Mouse (Mus musculus) lung, adult 2 months (tissue): ENCODE results near the gene Olfr851. TPM values are rescaled to one million over a fixed set of nuclear protein-coding genes. Genes with fewer than 3 reads are reported as not detected.

Source experiments
- DNase-seq: peaks from one replicate; pipeline ENCODE4 v3.0.0; 2022
- H3K4me1 ChIP-seq: fragments of 200-500 bp; 2 replicates; pipeline ENCODE4 v1.6.1; 2011; ENCODE audit warnings: low read length; ENCODE audit not compliant: control insufficient read depth, insufficient read depth
- H3K4me3 ChIP-seq: fragments of 200-500 bp; replicated peaks from 2 replicates; pipeline ENCODE3; 2011; ENCODE audit warnings: low read depth, mild to moderate bottlenecking, control low read depth, low read length; ENCODE audit errors: extremely low read depth
- CTCF ChIP-seq: fragments of 200-500 bp; IDR thresholded peaks from 2 replicates; pipeline ENCODE4 v1.5.1; 2011; ENCODE audit warnings: mild to moderate bottlenecking, low read length, control low read depth; ENCODE audit not compliant: insufficient read depth
- POLR2A ChIP-seq: fragments of 200-500 bp; IDR thresholded peaks from 2 replicates; pipeline ENCODE4 v1.6.1; 2011; ENCODE audit warnings: low read depth, mild to moderate bottlenecking, control low read depth, low read length, borderline replicate concordance; ENCODE audit errors: extremely low read depth
- WGBS: fragments of 180-500 bp; shearing (Covaris S2); methylation state at CpG from one replicate; pipeline ENCODE4 v1.1.7; 2018; 5-methylcytosine and 5-hydroxymethylcytosine counted together
- polyA plus RNA-seq: library from polyadenylated mRNA; depleted of rRNA; stranded (reverse); fragments of >200 nt; gene quantifications from 2 replicates; pipeline ENCODE4 v1.2.3, GENCODE M21; 2012; rRNA removed

The Olfr851 gene
- polyA plus RNA-seq, result not detected in 2 replicates

GRCm38 (mm10) chr9:19492995-19493394 lies at the start of gene Olfr851:
Gene Olfr851, plus strand, starts transcription at chr9:19493295.
- H3K4me1 ChIP-seq, result no peaks in the 10 kb centered on the region
- TF ChIP-seq POLR2A (no peak), CTCF (no peak)
- H3K4me3 ChIP-seq, result no peak within 1 kb of the TSS
- DNase-seq, result no peak

GRCm38 (mm10) chr9:19478148-19478547 lies 14.9 kb upstream of the Olfr851 start, which contains the start of gene Olfr850:
Gene Olfr850, minus strand, starts transcription at chr9:19478248.
- Histone ChIP-seq H3K4me3 (no peak within 1 kb of the TSS), H3K4me1 (no peaks in the 10 kb centered on the region)
- TF ChIP-seq CTCF (no peak), POLR2A (no peak)
- DNase-seq, result no peak

- no peak for DNase-seq
- 52% methylated on average over 1 of the region's 1 CpGs for whole genome bisulfite sequencing
- no peak for TF ChIP-seq CTCF
- no peak for TF ChIP-seq POLR2A
- H3K4me1 ChIP-seq, result no peaks in the 10 kb centered on the region
- no peak within 1 kb of the TSS for H3K4me3 ChIP-seq
Observed at GRCm38 (mm10) chr9:19540976-19541375, 47.9 kb downstream of the Olfr851 start, which contains the start of gene Olfr853. Gene Olfr853, minus strand, starts transcription at chr9:19541076.

Other genes starting within 250 kb of the Olfr851 start
- gene Olfr843, start 241.3 kb upstream of the Olfr851 start, polyA plus RNA-seq, result not detected in 2 replicates
- not detected in 2 replicates for gene Olfr844, start 176.9 kb upstream of the Olfr851 start, polyA plus RNA-seq
- not detected in 2 replicates for gene Olfr845, start 156.8 kb upstream of the Olfr851 start, polyA plus RNA-seq
- not detected in 2 replicates for gene Olfr846, start 129.3 kb upstream of the Olfr851 start, polyA plus RNA-seq
- not detected in 2 replicates for gene Olfr847, start 114.6 kb upstream of the Olfr851 start, polyA plus RNA-seq
- gene Olfr849, start 53.0 kb upstream of the Olfr851 start, polyA plus RNA-seq, result not detected in 2 replicates
- gene Olfr850, start 15.0 kb upstream of the Olfr851 start, polyA plus RNA-seq, result not detected in 2 replicates
- gene Olfr853, start 47.8 kb downstream of the Olfr851 start, polyA plus RNA-seq, result not detected in 2 replicates
- gene Olfr854, start 74.1 kb downstream of the Olfr851 start, polyA plus RNA-seq, result not detected in 2 replicates
- gene Olfr855, start 89.3 kb downstream of the Olfr851 start, polyA plus RNA-seq, result not detected in 2 replicates
- 5.6 and 7.4 TPM in 2 replicates for gene Zfp317, start 128.8 kb downstream of the Olfr851 start, polyA plus RNA-seq
- gene Olfr857, start 216.1 kb downstream of the Olfr851 start, polyA plus RNA-seq, result not detected in 2 replicates